Mouse (Mus musculus): ENCODE data around the gene Slc25a5. TPM values are rescaled to one million over a fixed set of nuclear protein-coding genes. Genes with fewer than 3 reads are reported as not detected.

The Slc25a5 gene
- polyA plus RNA-seq, 1 experiment from 2014 or later: 1,122 TPM

- no peak overlapping the region for H3K27ac ChIP-seq (replicated peaks)
- H3K4me3 ChIP-seq (ENCODE audit: low read depth, low read length): no peak overlapping the region
- no peaks in the 10 kb centered on the region for H3K36me3 ChIP-seq (ENCODE audit: control insufficient read depth, insufficient read depth, low read length)
- no peaks in the 10 kb centered on the region for H3K27me3 ChIP-seq (ENCODE audit: control insufficient read depth, insufficient read depth, low read length)
- no peak overlapping the region for H3K4me2 ChIP-seq (replicated peaks; ENCODE audit: low read depth)
- DNase-seq (ENCODE audit: low spot score): no peak
- H3K9me3 ChIP-seq (ENCODE audit: control insufficient read depth, low read length): no peaks in the 10 kb centered on the region
- no peak overlapping the region for H3K9ac ChIP-seq (ENCODE audit: low read length)
- ATAC-seq (ENCODE audit: low FRiP score, low TSS enrichment): no peak
- no peaks in the 10 kb centered on the region for H3K4me1 ChIP-seq (replicated peaks; ENCODE audit: control insufficient read depth, insufficient read depth)
- TF ChIP-seq CTCF (IDR thresholded peaks at IDR 0.05; ENCODE audit: low read depth) (no peak), EP300 (optimal IDR thresholded peaks at IDR 0.05) (no peak)
- WGBS: 47% methylated on average over 2 of the region's 2 CpGs
Measured at GRCm38 (mm10) chrX:36763934-36764317, 31.5 kb upstream of the Slc25a5 start.

- Histone ChIP-seq H3K27me3 (ENCODE audit: control insufficient read depth, insufficient read depth, low read length) (no peaks in the 10 kb centered on the region), H3K9me3 (ENCODE audit: control insufficient read depth, low read length) (no peaks in the 10 kb centered on the region), H3K4me1 (replicated peaks; ENCODE audit: control insufficient read depth, insufficient read depth) (no peaks in the 10 kb centered on the region), H3K36me3 (ENCODE audit: control insufficient read depth, insufficient read depth, low read length) (no peaks in the 10 kb centered on the region), H3K4me2 (replicated peaks; ENCODE audit: low read depth) (no peak overlapping the region), H3K27ac (replicated peaks) (no peak overlapping the region), H3K9ac (ENCODE audit: low read length) (no peak overlapping the region), H3K4me3 (ENCODE audit: low read depth, low read length) (no peak overlapping the region)
- DNase-seq (ENCODE audit: low spot score) (no peak), ATAC-seq (ENCODE audit: low FRiP score, low TSS enrichment) (no peak)
- TF ChIP-seq EP300 (optimal IDR thresholded peaks at IDR 0.05) (no peak), CTCF (IDR thresholded peaks at IDR 0.05; ENCODE audit: low read depth) (no peak)
- 52% methylated on average over 5 of the region's 5 CpGs for WGBS
Measured at GRCm38 (mm10) chrX:36767386-36767785, 28.1 kb upstream of the Slc25a5 start.

- Histone ChIP-seq H3K4me2 (replicated peaks; ENCODE audit: low read depth) (no peak overlapping the region), H3K27me3 (ENCODE audit: control insufficient read depth, insufficient read depth, low read length) (no peaks in the 10 kb centered on the region), H3K4me1 (replicated peaks; ENCODE audit: control insufficient read depth, insufficient read depth) (no peaks in the 10 kb centered on the region), H3K9ac (ENCODE audit: low read length) (no peak overlapping the region), H3K9me3 (ENCODE audit: control insufficient read depth, low read length) (no peaks in the 10 kb centered on the region), H3K36me3 (ENCODE audit: control insufficient read depth, insufficient read depth, low read length) (no peaks in the 10 kb centered on the region), H3K4me3 (ENCODE audit: low read depth, low read length) (no peak overlapping the region), H3K27ac (replicated peaks) (no peak overlapping the region)
- TF ChIP-seq EP300 (optimal IDR thresholded peaks at IDR 0.05) (no peak), CTCF (IDR thresholded peaks at IDR 0.05; ENCODE audit: low read depth) (no peak)
- DNase-seq (ENCODE audit: low spot score): no peak
- 84% methylated on average over 6 of the region's 6 CpGs for WGBS
- ATAC-seq (ENCODE audit: low FRiP score, low TSS enrichment): no peak
Measured at GRCm38 (mm10) chrX:36772591-36772990, 22.9 kb upstream of the Slc25a5 start.

GRCm38 (mm10) chrX:36775520-36775919, 19.9 kb upstream of the Slc25a5 start:
- ATAC-seq (ENCODE audit: low FRiP score, low TSS enrichment) (no peak), DNase-seq (ENCODE audit: low spot score) (no peak)
- no peak for TF ChIP-seq EP300 (optimal IDR thresholded peaks at IDR 0.05)
- no peak for TF ChIP-seq CTCF (IDR thresholded peaks at IDR 0.05; ENCODE audit: low read depth)
- Histone ChIP-seq H3K36me3 (ENCODE audit: control insufficient read depth, insufficient read depth, low read length) (no peaks in the 10 kb centered on the region), H3K4me2 (replicated peaks; ENCODE audit: low read depth) (no peak overlapping the region), H3K9me3 (ENCODE audit: control insufficient read depth, low read length) (no peaks in the 10 kb centered on the region), H3K27me3 (ENCODE audit: control insufficient read depth, insufficient read depth, low read length) (no peaks in the 10 kb centered on the region), H3K9ac (ENCODE audit: low read length) (no peak overlapping the region), H3K4me1 (replicated peaks; ENCODE audit: control insufficient read depth, insufficient read depth) (no peaks in the 10 kb centered on the region), H3K27ac (replicated peaks) (no peak overlapping the region), H3K4me3 (ENCODE audit: low read depth, low read length) (no peak overlapping the region)
- 80% methylated on average over 5 of the region's 5 CpGs for WGBS

- Histone ChIP-seq H3K4me3 (ENCODE audit: low read depth, low read length) (no peak overlapping the region), H3K9ac (ENCODE audit: low read length) (no peak overlapping the region), H3K27ac (replicated peaks) (no peak overlapping the region), H3K36me3 (ENCODE audit: control insufficient read depth, insufficient read depth, low read length) (no peaks in the 10 kb centered on the region), H3K9me3 (ENCODE audit: control insufficient read depth, low read length) (no peaks in the 10 kb centered on the region), H3K27me3 (ENCODE audit: control insufficient read depth, insufficient read depth, low read length) (no peaks in the 10 kb centered on the region), H3K4me2 (replicated peaks; ENCODE audit: low read depth) (no peak overlapping the region), H3K4me1 (replicated peaks; ENCODE audit: control insufficient read depth, insufficient read depth) (no peaks in the 10 kb centered on the region)
- ATAC-seq (ENCODE audit: low FRiP score, low TSS enrichment): no peak
- DNase-seq (ENCODE audit: low spot score): no peak
- TF ChIP-seq EP300 (optimal IDR thresholded peaks at IDR 0.05) (no peak), CTCF (IDR thresholded peaks at IDR 0.05; ENCODE audit: low read depth) (no peak)
- 75% methylated on average over 4 of the region's 4 CpGs for WGBS
Measured at GRCm38 (mm10) chrX:36777694-36778093, 17.8 kb upstream of the Slc25a5 start.

GRCm38 (mm10) chrX:36789360-36789759, 6.1 kb upstream of the Slc25a5 start:
- Histone ChIP-seq H3K27ac (replicated peaks) (no peak overlapping the region), H3K27me3 (ENCODE audit: control insufficient read depth, insufficient read depth, low read length) (no peaks in the 10 kb centered on the region), H3K4me1 (replicated peaks; ENCODE audit: control insufficient read depth, insufficient read depth) (no peaks in the 10 kb centered on the region), H3K9me3 (ENCODE audit: control insufficient read depth, low read length) (no peaks in the 10 kb centered on the region), H3K36me3 (ENCODE audit: control insufficient read depth, insufficient read depth, low read length) (no peaks in the 10 kb centered on the region), H3K9ac (ENCODE audit: low read length) (no peak overlapping the region), H3K4me3 (ENCODE audit: low read depth, low read length) (no peak overlapping the region), H3K4me2 (replicated peaks; ENCODE audit: low read depth) (no peak overlapping the region)
- TF ChIP-seq CTCF (IDR thresholded peaks at IDR 0.05; ENCODE audit: low read depth) (no peak), EP300 (optimal IDR thresholded peaks at IDR 0.05) (no peak)
- ATAC-seq (ENCODE audit: low FRiP score, low TSS enrichment) (0 out of 2 replicates have a peak, but pooled peaks have one; percentile 38), DNase-seq (ENCODE audit: low spot score) (no peak)
- WGBS: 61% methylated on average over 4 of the region's 4 CpGs

All from stomach, postnatal 0 days (tissue).